Mouse (Mus musculus): Measurements from ENCODE around the gene Sh3glb1.

Sh3glb1 gene

DNA sequence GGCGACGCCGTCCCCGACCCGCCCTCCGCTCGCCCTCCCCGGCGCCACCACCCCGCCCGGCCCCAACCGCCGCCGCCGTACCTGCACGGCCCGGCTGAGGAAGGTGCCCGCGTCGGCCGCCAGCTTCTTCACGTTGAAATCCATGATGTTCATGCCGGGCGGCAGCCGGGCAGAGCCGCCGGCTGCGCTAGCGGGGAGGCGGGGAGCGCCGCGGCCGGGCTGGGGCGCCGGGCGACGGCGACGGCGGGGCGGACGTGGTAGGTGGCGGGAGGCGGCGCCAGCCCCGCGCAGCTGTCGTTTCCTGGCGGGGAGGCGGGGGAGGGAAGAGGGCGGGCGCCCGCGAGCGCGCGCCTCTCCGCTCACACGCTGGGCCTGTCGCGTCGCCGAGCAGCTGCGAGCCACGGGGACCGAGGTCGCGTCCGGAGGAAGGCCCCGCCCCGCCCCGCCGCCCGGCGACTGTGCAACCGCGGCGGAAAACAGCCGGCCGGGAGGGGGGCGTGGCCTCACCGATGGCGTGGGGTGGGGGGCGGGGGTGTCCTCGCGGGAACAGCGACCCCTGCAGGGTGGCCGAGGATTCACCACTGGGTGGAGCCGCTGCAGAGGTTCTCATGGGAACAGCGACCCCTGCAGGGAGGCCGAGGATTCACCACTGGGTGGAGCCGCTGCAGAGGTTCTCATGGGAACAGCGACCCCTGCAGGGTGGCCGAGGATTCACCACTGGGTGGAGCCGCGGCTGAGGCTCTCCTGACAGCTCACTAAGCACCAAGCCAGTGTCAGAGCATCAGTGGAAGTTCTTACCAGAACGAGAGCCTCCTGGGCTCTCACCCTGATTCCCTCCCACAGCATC, at the start of gene Sh3glb1:
Gene Sh3glb1 (minus strand): TSS at position 435 of the 847 bp plus-strand sequence.
- under 1% methylated on average over 88 of the region's 98 CpGs for WGBS

DNA sequence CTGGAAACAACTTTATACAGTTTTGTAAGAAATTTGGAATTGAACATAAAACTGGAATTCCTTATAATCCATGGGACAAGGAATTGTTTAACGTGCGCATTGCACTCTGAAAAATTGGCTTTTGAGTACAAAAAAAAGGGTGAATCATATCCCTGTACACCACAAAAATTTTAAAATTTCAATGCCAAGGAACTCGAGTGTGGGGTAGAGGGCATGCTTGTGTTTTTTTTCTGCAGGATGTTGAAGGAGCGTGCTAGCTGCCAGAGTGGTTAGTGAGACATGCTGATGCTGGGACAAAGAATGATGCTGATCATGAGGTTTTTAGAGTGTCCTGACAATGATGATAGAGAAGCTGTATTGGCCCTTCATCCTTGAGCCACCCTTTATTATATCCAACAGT, 45.0 kb upstream of the Sh3glb1 start:
- 84% methylated on average over 4 of the region's 4 CpGs for WGBS

DNA sequence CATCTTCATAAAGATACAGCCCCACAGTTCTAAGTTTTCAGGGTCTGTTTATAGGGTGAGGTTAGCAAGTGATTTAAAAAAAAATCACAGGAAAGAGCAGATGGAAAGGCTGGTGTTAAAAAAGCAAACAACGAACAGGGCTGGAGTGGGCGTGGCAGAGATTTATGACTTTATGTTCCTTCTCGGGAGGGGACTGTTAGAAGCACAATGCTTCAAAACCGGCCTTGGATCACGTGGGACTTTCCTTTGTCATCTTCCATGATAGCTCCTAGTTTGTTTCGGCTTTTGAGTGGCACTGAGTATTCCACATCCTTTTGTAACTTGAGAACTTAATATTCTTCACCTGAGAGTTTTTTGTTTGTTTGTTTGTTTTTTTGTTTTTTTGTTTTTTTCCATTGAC, 41.3 kb upstream of the Sh3glb1 start:
- 74% methylated on average over 6 of the region's 6 CpGs for WGBS

DNA sequence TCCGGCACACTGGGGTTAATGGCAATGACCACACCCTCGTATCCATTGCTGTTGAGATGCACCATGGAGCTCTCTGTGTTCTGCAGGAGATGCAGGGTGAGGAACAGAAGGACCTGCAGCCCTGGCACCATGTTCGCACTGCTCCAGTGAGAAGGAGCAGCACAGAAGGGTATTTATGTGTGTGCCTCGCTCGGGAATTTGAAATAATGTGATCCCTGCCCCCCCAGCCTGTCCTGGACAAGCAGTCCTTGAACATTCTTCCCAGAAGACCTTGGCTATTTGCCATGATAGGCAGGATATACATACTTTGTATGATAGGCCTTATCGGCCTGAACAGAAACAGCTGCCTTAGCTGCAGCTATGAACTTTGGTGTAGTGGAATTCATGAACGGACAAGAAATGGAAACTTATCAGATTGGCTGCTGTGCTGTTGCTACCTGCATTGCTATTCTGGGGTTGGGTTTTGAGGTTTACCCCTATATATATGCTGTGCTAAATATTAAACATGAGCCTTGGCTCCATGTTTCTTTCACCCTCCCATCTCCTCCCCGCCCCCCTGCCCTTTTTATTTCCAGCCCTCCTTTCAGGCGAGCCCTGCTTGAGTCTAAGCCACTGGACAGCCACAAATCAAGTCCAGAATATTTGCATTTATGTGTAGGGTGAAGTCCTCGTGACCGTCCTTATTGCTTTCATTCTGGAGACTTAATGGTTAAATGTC, 40.6 kb upstream of the Sh3glb1 start, which contains the start of gene Clca3a1:
Gene Clca3a1 (minus strand): TSS at position 386 of the 718 bp plus-strand sequence.
- 78% methylated on average over 11 of the region's 11 CpGs for WGBS

DNA sequence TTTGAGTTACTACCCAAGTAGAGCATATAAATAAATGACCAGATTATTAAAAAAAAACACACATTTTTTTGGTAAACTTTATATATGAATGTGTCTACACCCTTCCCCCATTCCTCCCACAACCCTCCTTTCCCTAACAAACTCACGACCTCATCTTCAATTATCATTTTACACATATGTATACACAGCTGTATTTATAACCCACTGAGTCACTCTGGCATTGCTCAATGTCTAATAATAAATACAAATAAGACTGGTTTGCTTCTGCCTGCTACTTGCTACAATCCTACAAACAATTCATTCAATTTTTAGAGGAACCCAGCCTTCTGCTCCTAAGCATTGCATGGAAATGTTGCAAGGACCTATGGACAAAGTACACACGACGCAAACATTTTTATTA, 39.6 kb upstream of the Sh3glb1 start:
- WGBS = 88% methylated on average over 3 of the region's 3 CpGs

DNA sequence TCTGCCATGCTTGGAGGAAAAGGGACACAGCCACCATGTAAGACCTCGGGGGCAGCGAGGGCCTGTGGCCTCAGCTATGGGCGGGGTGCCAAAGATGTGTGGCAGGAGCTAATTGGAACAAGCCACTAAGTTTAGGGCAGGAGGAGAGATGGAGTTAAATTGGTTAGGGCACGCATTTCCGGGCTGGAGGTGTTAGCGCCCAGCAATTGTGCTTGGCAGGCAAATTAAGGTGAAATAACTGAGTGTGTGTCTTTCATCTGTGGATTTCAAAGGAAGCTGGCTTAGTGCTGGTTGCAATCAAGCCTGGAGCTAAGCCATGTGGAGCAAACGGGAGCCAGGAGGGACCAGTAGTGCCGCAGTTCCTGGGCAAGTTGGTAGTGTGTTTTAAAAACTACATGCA, 36.0 kb upstream of the Sh3glb1 start:
- WGBS = 49% methylated on average over 8 of the region's 8 CpGs

DNA sequence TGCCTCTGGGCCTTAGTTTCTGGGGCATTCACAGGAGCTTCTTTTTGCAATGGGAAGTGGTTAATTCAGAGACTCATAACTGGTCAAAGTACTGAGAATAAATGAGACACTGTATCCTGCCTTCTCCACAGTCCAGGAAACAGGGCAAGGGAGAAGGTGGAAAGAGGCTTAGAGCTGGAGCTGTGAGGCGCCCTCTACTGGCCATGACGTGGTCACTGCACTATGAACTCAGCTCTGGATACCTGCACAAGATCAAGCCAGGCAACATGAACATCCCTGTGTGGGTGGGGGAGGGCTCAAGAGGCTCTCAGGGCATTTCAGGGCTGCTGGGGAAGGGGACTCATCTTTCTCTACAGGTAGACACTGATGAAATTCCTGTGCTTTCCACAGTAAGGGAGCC, 33.0 kb upstream of the Sh3glb1 start:
- 5% methylated on average over 2 of the region's 2 CpGs for WGBS

DNA sequence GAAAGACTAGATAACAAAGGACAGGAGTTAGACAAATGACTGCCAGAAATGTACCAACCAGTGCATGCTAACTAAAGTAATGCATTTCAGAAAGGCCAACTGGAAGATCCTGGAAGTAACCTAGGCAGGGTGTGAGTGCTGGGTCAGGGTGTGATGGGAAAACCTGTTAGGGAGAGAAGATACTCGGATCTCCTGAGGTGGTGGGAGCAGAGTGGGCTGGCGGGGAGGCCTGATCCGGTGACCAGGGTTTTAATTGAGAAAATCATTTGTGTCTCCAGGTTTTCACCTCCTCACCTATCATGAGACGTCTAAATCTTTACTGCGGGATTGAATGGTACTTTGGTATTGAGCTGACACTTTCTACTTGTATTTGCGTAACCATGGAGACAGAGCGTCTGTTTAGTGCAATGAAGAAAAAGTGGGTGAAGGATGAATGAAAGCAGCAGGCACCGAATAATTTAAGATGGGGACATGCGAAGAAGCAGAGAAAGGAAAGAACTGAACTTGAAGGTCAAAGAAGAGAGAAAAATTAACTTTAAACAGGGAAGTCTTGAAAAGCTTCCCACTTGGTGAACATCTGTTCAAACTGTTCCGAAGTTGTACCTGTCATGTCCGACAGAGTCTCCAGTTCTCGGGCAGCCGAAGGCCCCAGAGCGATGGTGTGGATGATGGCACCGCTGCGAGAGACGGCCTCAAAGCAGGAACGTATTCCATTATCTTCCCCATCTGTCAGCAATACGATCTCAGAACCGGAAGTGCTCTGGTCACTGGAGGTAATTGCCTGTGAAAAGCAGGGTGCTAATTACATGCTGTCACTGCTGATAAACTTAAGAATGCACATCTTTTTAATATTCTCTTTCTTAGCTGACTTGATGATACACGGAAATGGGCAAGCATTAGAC, 29.2 kb upstream of the Sh3glb1 start:
- 44% methylated on average over 21 of the region's 21 CpGs for WGBS

DNA sequence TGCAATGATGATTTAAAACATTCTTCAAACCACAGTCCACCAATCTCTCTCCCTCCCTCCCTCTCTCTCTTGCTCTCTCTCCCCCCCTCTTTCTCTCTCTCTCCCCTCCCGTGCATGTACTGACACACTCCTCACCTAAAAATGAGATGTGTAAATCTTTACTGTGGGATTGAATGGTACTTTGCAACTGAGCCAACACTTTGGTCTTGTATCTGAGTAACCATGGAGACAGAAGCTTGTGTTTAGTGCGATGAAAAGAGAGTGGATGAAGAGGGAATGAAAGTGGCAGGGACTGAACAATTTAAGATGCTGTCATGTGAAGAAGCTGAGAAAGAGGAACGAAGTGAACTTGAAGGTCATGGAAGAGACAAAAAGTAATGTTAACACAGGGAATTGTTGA, 27.6 kb upstream of the Sh3glb1 start:
- WGBS = 21% methylated on average over 3 of the region's 3 CpGs

DNA sequence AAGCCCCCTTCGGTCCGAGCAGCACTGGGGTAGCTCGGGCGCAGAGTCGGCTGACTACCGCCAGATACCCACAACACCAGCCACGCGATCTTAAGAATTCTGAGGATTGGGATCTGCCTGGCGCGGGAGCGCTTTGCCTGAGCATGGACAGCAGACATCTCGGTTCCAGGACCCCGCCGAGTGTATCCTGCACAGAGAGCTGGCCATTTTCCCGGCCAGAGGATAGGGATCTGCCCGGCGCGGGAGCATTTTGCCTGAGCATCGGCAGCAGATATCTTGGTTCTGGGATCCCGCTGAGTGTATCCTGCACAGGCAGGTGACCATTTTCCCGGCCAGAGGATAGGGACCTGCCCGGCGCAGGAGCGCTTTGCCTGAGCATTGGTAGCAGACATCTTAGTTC, 18.3 kb upstream of the Sh3glb1 start:
- 79% methylated on average over 24 of the region's 24 CpGs for WGBS

DNA sequence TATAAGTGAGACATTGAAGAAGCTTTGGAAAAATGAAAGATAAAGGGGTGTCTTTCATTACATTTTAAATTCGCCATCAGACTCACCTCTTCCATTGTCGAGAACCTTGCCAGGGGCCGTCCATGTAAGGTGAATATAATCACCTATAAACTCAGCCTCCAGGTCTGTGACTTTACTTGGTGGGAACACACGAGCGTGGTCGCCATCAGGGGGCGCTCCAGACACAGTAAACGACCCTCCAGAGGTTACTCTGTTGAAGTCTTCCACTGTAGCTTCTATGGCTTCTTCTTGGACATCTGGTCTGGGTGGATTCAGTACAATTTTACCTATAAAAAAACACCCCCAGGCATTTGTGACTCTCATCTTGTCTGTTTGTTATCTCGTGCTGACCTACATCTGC, 16.7 kb upstream of the Sh3glb1 start:
- WGBS = 37% methylated on average over 9 of the region's 9 CpGs

DNA sequence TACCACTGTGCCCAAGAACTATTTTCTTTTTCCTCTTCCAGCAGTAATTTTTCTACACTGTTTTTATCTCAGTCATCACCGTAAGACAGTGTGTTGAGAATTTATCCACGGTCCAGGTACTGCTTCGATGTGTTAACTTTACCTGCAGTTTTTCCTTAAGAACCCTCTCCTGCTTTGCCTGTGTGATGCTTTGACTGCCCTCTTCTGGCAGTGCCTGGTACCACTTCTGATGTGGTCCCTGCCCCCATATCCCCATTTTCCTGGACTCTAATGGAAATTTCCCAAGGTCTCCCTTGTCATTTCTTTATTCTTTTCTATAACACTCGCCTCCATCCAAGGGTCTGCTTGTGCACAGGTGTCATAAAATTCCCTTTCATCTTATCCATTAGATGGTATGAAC, 3.3 kb upstream of the Sh3glb1 start:
- WGBS = 51% methylated on average over 4 of the region's 4 CpGs

DNA sequence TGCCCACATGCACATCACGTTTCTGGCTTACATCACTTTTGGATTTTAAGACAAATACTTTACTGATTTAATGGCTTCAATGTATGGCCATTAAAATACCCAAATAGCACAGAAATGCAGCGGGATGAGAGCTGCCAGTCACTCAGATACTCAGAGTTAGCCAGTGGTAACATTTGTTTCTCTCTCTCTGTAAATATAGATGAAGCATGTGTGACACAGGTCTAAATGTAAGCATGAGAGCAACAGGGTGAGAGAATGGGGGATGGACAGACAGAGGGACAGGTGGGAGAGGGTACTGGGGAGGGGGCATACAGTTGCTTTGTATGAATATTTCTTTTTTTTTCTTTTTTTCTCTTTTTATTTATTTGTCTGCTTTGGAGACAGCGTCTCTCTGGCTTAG, 2.4 kb upstream of the Sh3glb1 start:
- WGBS = 87% methylated on average over 3 of the region's 3 CpGs

DNA sequence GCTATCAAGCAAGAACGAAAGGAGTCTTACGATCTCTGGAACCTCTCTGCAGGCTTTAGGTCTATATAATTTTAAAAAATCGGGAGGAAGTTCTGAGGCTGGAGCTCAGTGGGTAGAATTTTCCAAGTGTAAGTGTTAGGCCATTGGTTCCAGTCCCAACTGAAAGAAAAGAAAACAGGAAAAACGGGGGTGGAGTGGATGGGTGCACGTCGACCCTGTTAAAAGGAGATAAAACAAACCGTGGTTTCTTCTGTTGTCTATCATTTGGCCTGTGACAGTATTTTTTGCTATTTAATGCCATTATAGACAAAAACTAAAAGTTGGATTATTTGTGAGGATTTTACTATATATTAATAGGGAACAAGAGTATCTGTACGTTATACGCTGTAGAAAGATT, 1.7 kb upstream of the Sh3glb1 start:
- 76% methylated on average over 9 of the region's 9 CpGs for WGBS

DNA sequence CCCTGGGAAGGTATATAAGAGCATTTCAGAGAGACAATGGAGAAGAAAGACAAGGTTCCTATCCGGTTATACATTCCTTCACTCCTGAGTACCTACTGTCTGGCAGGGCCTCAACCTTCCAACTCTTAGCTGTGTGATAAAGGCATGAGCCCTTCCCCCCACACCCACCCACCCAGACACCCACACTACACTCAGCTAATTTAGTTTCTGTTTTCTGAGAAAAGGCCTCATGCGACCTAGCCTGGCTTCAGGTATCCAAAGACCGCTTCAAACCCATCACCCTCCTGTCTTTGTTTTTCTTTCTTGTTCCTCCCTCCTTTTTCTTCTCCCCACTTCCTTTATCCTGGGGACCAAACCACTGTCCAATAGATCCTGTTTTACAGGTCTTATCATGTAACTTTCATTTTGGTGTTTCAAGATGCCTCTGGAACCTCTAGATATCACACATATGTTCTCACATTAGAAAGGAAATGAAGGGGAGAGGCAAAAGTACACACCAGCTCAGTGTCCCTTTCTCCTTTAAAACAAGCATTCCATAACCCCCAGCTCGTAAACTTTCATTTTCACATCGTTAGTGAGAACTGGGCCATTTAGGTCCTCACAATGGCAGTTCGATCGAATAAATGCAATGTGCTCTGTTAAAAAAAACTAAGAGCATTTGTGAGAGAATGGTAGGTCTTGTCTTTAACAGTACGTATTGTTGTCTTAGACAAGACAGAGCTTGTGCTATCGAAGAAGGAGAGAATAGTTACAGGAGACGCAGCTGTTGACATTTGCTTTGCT, 1.1 kb upstream of the Sh3glb1 start:
- 65% methylated on average over 10 of the region's 10 CpGs for WGBS

DNA sequence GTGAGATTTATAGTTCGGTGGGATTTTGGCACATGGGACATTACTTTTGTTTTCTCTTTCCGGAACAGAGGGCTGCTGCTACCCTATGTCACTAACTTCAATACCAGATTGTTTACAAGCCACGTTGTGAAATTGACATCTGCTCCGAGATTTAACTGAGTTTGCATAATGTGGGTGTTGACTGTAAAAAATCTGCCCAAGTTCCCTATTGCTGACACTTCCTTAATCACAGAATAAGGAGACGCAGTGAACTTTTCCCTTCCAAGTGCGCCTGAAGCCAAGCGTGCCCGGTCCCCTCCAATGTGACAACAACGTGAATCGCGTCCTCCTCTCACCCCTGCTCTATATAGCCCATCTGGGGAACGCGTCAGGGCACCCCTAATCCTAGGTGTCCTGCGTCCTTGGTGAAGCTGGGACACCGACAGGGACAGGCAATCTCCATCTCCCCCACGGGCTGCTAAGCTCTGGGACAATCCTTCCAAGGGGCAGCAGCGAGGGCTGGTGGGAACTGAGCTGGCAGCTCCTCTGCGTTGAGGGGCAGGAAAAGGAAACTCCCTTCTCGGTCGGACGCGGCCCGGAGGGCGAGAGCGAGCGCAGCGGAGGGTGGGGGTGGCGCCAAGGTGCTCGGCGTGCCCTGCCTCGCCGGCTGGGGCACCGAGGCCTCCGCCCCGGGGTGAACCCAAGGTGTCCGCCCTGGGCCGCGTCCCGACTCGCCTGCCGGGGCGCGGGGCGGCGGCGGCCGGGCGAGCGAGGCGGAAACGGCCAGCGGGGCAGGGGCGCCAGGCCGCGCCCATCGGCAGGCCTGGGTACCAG, 841 bp downstream of the Sh3glb1 start:
- under 1% methylated on average over 52 of the region's 56 CpGs for WGBS

DNA sequence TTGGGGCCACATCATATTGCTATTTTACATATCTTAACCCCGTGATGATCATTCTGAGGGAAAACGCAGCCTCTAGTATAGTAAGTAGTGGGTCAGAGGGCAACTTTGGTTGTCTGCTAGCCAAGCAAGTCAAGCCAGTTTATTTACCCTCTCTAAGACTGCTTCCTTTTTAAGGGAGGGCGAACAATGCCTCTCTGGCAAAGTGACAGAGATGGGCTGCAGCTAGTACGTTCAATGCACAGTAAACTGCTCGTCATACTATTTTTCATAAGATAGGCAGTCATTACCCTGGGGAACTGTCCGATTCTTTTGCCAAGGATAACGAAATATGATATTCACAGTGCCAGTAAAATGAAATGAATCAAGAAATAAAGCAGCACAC, 1.4 kb downstream of the Sh3glb1 start:
- 4% methylated on average over 7 of the region's 7 CpGs for WGBS

DNA sequence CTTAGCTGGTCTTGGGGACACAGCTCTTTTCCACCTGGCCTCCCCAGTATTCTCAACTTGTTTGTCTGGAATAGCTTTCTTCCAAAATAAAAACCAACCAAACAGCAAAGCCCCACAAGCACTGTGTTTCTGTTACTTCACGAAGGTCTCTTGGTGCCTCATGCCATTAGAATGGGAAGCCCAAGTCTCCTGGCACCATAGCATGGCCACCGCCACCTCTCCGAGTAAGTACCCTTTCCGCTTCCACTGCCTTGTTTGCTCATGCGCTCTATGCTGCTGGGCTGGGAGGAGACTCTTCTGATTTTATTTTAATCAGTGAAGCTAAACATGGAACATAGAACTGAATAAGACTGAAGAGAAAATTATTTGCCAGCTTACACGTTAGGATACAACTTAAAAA, 2.3 kb downstream of the Sh3glb1 start:
- 23% methylated on average over 6 of the region's 6 CpGs for WGBS

DNA sequence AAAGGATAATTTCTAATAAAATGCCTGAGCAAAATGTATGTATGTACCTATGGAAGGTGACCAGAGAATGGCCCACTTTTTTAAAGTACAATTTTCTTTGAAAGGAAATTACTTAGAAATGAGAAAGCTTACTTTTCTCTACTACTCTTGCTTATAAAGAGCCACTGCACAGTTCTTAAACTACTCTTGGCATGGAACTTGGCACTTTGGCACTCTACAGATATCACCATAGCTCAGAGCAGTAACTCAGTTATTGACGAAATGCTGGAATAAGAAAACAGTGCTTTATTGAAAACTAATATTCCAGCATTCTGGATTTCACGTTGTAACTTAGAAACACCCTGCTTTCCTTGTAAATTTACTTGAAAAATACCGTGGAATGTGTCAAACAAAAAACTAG, 3.0 kb downstream of the Sh3glb1 start:
- WGBS = 39% methylated on average over 3 of the region's 3 CpGs

DNA sequence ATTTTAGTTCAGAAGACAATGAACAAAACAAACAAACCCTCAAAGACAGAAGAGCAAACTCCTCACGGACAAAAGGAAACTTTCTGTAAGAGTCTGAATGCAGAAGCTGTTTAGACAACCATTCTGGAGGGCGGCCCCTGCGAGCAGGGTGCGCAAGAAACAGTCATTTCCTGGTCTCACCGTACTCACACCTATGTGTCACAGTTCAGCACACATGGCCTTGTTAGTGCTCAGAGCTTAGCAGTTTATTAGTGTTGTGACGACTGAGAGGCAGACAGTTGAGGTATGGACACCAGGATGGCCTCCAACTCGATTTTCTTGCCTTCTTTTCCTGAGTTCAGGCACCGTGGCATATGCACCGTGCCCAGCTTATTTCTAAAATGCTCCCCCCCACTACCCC, 4.2 kb downstream of the Sh3glb1 start:
- 60% methylated on average over 9 of the region's 9 CpGs for WGBS

All from cerebral cortex, adult 2 months (tissue).